Mouse (Mus musculus): ENCODE measurements at regions not wholly inside any gene's neighbourhood (a gene's known extent, or its start where the extent isn't known, plus 50 kb on each side); places are given as distances from the start of the nearest gene placed in this dataset.

DNA sequence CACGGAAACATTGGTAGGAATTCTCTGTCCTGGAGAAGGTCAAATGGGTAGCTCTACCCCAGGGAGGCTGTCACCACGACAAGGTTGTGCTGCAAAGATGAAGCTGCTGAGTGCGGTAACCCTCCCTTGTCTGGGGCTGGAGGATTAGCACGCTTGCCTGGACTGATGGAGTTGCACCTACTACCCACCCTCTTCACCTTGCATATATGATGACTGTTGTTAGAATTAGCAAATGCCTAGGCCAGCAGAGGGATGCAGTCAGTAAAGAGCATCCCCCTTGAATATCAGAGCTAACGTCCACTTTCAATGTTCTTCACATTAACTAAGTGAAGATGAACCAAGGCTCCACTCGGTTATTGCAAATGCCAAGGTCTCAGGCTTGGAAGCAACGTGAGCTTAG, 169.7 kb upstream of the Pabpc6 start:
- H3K4me3 ChIP-seq (replicated peaks in 1 of 3; ENCODE audit: low read depth in 2 of 3, low read length in 2 of 3, poor library complexity in 1 of 3), result no peak overlapping the region
- in situ Hi-C loops (cut with MboI; ENCODE audit: low pct_ligation_motif_present, low pct_unique_long_range_greater_than_20kb, low sequenced_read_pairs) (no loop called here), dilution Hi-C loops (cut with MboI; ENCODE audit: extremely low pct_ligation_motif_present, extremely low pct_unique_long_range_greater_than_20kb, low sequenced_read_pairs) (no loop called here)
- TF ChIP-seq E2F4 (IDR thresholded peaks at IDR 0.05; ENCODE audit: insufficient replicate concordance, low read depth, low read length), result no peak
- no peak for TF ChIP-seq SMC3 (IDR thresholded peaks at IDR 0.05; ENCODE audit: low read depth, low read length)
- no peak for TF ChIP-seq ZC3H11A (IDR thresholded peaks at IDR 0.05; ENCODE audit: low read depth, low read length)
- TF ChIP-seq MAX (IDR thresholded peaks at IDR 0.05; ENCODE audit: low read length), result no peak
- no peak for TF ChIP-seq MYC (IDR thresholded peaks at IDR 0.05; ENCODE audit: low read depth, low read length)
- no peak for TF ChIP-seq CHD2 (IDR thresholded peaks at IDR 0.05; ENCODE audit: low read length)
- TF ChIP-seq MXI1 (IDR thresholded peaks at IDR 0.05; ENCODE audit: low read depth, low read length), result no peak
- TF ChIP-seq TBP (conservative IDR thresholded peaks at IDR 0.05; ENCODE audit: low read depth, low read length), result no peak
- no peak for TF ChIP-seq USF2 (conservative IDR thresholded peaks at IDR 0.05; ENCODE audit: low read depth, low read length)
- no peak for TF ChIP-seq JUN (IDR thresholded peaks at IDR 0.05; ENCODE audit: insufficient read depth, low read depth, low read length)
- no peak for TF ChIP-seq CTCF (conservative IDR thresholded peaks at IDR 0.05 in 1 of 2, IDR thresholded peaks at IDR 0.05 in 1 of 2; ENCODE audit: low read depth in 2 of 2, low read length in 2 of 2)
- no peak for TF ChIP-seq CHD1 (IDR thresholded peaks at IDR 0.05; ENCODE audit: low read depth, low read length)
- TF ChIP-seq GABPA (IDR thresholded peaks at IDR 0.05; ENCODE audit: insufficient replicate concordance, low read depth, low read length), result no peak
- TF ChIP-seq IRF4 (IDR thresholded peaks at IDR 0.05; ENCODE audit: low read depth, low read length), result no peak
- no peak for TF ChIP-seq ZMIZ1 (IDR thresholded peaks at IDR 0.05; ENCODE audit: low read depth, low read length)
- no peak for TF ChIP-seq NRF1 (IDR thresholded peaks at IDR 0.05; ENCODE audit: low read depth, low read length)
- TF ChIP-seq ETS1 (conservative IDR thresholded peaks at IDR 0.05; ENCODE audit: low read depth, low read length), result no peak
- no peak for TF ChIP-seq POLR2A (IDR thresholded peaks at IDR 0.05; ENCODE audit: low read depth, low read length)
- TF ChIP-seq EP300 (IDR thresholded peaks at IDR 0.05; ENCODE audit: low read length), result no peak
- no peak for DNase-seq (ENCODE audit: extremely low read depth)
- H3K4me1 ChIP-seq (ENCODE audit: control insufficient read depth in 1 of 2, insufficient read depth in 2 of 2), result no peaks in the 10 kb centered on the region
- H3K79me2 ChIP-seq (replicated peaks; ENCODE audit: control insufficient read depth, extremely low read depth, insufficient read depth, poor library complexity, severe bottlenecking), result no peaks in the 10 kb centered on the region
- no peaks in the 10 kb centered on the region for H3K36me3 ChIP-seq (replicated peaks in 1 of 2; ENCODE audit: control insufficient read depth in 1 of 2, insufficient read depth in 1 of 2, low read length in 1 of 2)
- H3K27ac ChIP-seq (ENCODE audit: insufficient read depth, low read depth), result no peak overlapping the region
- H3K9me3 ChIP-seq (replicated peaks; ENCODE audit: low read length), result no peaks in the 10 kb centered on the region
- no peaks in the 10 kb centered on the region for H3K27me3 ChIP-seq (replicated peaks)
- no peak overlapping the region for H3K9ac ChIP-seq (ENCODE audit: insufficient read depth, low read depth)
- H3K4me2 ChIP-seq (ENCODE audit: insufficient read depth, low read depth, poor library complexity, severe bottlenecking), result no peak overlapping the region

DNA sequence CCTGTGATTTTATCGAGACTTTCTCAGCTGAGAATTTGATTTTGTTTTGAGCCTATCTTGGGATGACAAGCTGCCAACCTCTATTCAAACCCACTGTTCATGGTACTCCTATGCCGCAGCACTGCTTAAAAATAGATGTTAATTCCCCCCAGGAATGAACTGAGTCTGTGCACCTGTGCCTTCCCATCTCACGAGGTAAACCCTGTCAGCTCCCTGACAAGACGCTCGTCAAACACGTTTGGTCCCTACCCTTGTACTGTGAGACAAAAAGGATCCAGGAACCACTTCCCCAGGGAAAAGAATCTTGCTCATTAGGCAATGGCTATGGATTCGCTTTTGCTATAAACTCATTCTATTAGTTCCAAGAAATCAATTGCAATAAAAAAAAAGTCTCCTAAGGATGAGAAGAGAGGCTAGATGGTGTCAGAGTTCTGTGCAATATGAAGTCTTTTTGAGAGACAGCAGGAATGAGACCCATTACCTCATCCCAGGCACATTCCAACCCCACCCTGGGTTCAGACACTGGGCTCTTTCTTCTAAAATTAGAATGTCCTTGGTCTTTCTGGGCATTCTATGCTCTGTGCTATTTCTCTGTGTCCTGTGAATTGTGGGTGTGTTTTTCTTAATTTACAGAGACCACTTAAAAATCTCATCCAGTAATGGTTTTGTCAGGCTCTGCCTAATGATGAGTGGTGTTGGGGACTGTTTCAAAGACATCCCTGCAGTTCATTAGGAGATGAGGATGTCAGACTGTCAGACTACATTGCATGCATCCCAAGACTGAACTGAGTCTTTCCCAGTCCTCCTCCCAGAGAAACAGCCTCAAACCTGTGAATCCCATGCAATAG, 167.7 kb upstream of the Pabpc6 start:
- H3K4me2 ChIP-seq (ENCODE audit: insufficient read depth, low read depth, poor library complexity, severe bottlenecking), result no peak overlapping the region

More for the DNA sequence above, 167.7 kb upstream of the Pabpc6 start:
- Histone ChIP-seq H3K27me3 (replicated peaks) (no peaks in the 10 kb centered on the region), H3K9me3 (replicated peaks; ENCODE audit: low read length) (no peaks in the 10 kb centered on the region), H3K27ac (ENCODE audit: insufficient read depth, low read depth) (no peak overlapping the region), H3K9ac (ENCODE audit: insufficient read depth, low read depth) (no peak overlapping the region), H3K79me2 (replicated peaks; ENCODE audit: control insufficient read depth, extremely low read depth, insufficient read depth, poor library complexity, severe bottlenecking) (no peaks in the 10 kb centered on the region), H3K4me3 (replicated peaks in 1 of 3; ENCODE audit: low read depth in 2 of 3, low read length in 2 of 3, poor library complexity in 1 of 3) (no peak overlapping the region), H3K4me1 (ENCODE audit: control insufficient read depth in 1 of 2, insufficient read depth in 2 of 2) (no peaks in the 10 kb centered on the region), H3K36me3 (replicated peaks in 1 of 2; ENCODE audit: control insufficient read depth in 1 of 2, insufficient read depth in 1 of 2, low read length in 1 of 2) (no peaks in the 10 kb centered on the region)
- in situ Hi-C loops (cut with MboI; ENCODE audit: low pct_ligation_motif_present, low pct_unique_long_range_greater_than_20kb, low sequenced_read_pairs), result no loop called here
- TF ChIP-seq ZKSCAN1 (IDR thresholded peaks at IDR 0.05; ENCODE audit: borderline replicate concordance, low read depth, low read length) (no peak), MXI1 (IDR thresholded peaks at IDR 0.05; ENCODE audit: low read depth, low read length) (no peak), ZC3H11A (IDR thresholded peaks at IDR 0.05; ENCODE audit: low read depth, low read length) (no peak), CTCF (conservative IDR thresholded peaks at IDR 0.05 in 1 of 2, IDR thresholded peaks at IDR 0.05 in 1 of 2; ENCODE audit: low read depth in 2 of 2, low read length in 2 of 2) (no peak), MAFK (IDR thresholded peaks at IDR 0.05; ENCODE audit: insufficient replicate concordance, low read length) (no peak), TBP (conservative IDR thresholded peaks at IDR 0.05; ENCODE audit: low read depth, low read length) (no peak), NRF1 (IDR thresholded peaks at IDR 0.05; ENCODE audit: low read depth, low read length) (no peak), SMC3 (IDR thresholded peaks at IDR 0.05; ENCODE audit: low read depth, low read length) (no peak), ZMIZ1 (IDR thresholded peaks at IDR 0.05; ENCODE audit: low read depth, low read length) (no peak), BHLHE40 (IDR thresholded peaks at IDR 0.05; ENCODE audit: low read depth, low read length) (no peak), SIN3A (IDR thresholded peaks at IDR 0.05; ENCODE audit: low read length) (no peak), USF1 (IDR thresholded peaks at IDR 0.05; ENCODE audit: low read depth, low read length) (no peak), POLR2A (IDR thresholded peaks at IDR 0.05; ENCODE audit: low read depth, low read length) (no peak), MYC (IDR thresholded peaks at IDR 0.05; ENCODE audit: low read depth, low read length) (no peak), ETS1 (conservative IDR thresholded peaks at IDR 0.05; ENCODE audit: low read depth, low read length) (no peak), KAT2A (IDR thresholded peaks at IDR 0.05; ENCODE audit: insufficient replicate concordance, low read length) (no peak), POLR2AphosphoS2 (IDR thresholded peaks at IDR 0.05; ENCODE audit: low read depth, low read length) (no peak), MAX (IDR thresholded peaks at IDR 0.05; ENCODE audit: low read length) (no peak)
- dilution Hi-C loops (cut with MboI; ENCODE audit: extremely low pct_ligation_motif_present, extremely low pct_unique_long_range_greater_than_20kb, low sequenced_read_pairs), result no loop called here
- DNase-seq (ENCODE audit: extremely low read depth), result no peak
